Mouse (Mus musculus): ENCODE data around the gene Pxdc1. TPM values are rescaled to one million over a fixed set of nuclear protein-coding genes. Genes with fewer than 3 reads are reported as not detected.

Pxdc1 gene
- polyA plus RNA-seq, 1 experiment from 2014 or later, result 19.9 TPM

DNA sequence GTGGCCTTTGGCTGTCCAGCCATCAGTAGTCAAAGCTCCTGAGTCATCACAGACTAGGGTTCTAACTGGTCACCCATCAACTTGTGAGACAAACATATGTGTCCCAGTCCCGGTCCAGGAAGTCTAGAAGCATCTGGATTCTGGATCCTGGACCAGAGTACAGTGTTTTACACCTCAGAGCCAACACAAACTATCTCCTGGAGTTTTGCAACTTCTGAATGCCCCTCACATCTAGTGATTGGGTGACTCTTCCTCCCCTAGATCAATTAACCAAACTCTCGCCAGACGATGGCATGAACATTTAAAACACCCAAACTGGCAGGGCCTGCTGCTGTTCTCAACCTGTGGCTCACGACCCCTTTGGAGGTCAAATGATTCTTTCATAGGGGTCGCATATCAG lies 23.5 kb downstream of the Pxdc1 start:
- ATAC-seq (replicated peaks; ENCODE audit: insufficient number of reproducible peaks, insufficient read depth, low FRiP score, low read depth), result no peak
- Histone ChIP-seq H3K36me3 (no peaks in the 10 kb centered on the region; the same call in 1 of the 2 replicates), H3K4me3 (no peak overlapping the region), H3K27me3 (no peaks in the 10 kb centered on the region), H3K4me1 (replicated peaks) (no peaks in the 10 kb centered on the region), H3K9me3 (replicated peaks) (no peaks in the 10 kb centered on the region), H3K4me2 (no peak overlapping the region), H3K27ac (no peak overlapping the region), H3K9ac (no peak overlapping the region)
- WGBS, result 89% methylated on average over 5 of the region's 5 CpGs

DNA sequence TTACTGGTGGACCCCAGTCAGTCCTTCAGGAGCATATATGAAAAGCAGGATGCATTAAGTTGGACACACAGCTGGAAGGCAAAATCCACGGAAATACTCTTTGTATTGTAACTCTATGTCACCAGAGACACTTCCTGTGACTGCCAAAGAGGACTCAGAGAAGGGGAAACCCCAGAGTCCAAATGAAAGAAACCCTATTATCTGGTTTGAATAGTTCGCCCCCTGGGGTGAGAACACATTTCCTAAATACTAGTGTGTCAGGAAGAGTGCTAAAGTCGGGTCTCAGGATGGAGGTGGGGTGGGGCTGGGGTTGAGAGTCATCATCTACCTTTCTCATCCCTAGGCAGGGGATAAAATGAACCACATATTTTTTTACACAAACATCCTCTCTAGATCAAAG lies 25.8 kb downstream of the Pxdc1 start:
- 46% methylated on average over 3 of the region's 3 CpGs for WGBS
- Histone ChIP-seq H3K4me3 (no peak overlapping the region), H3K4me1 (replicated peaks) (no peaks in the 10 kb centered on the region), H3K27ac (no peak overlapping the region), H3K27me3 (no peaks in the 10 kb centered on the region), H3K9me3 (replicated peaks) (no peaks in the 10 kb centered on the region), H3K4me2 (no peak overlapping the region), H3K9ac (no peak overlapping the region), H3K36me3 (no peaks in the 10 kb centered on the region; the same call in 1 of the 2 replicates)
- ATAC-seq (replicated peaks; ENCODE audit: insufficient number of reproducible peaks, insufficient read depth, low FRiP score, low read depth), result no peak

DNA sequence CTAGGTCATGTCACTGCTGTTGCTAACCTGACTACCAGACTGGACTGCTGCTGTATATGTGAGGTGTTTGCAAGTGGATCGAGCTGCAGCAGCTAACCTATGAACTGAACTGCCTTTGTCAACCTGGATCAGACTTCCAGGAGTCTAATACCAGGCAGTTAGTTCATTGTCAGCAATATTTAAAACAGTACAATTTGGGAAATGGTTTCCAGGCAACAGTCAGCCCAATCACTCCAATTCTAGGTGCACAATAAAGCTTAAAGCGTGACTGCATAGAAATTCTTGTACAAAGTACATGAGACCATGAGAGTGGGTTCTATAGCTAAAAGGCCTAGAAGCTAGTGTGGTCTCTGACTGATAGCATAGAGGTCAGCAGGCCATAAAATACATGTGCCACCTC lies 28.9 kb downstream of the Pxdc1 start:
- ATAC-seq (replicated peaks; ENCODE audit: insufficient number of reproducible peaks, insufficient read depth, low FRiP score, low read depth), result no peak
- 82% methylated on average over 2 of the region's 2 CpGs for WGBS

DNA sequence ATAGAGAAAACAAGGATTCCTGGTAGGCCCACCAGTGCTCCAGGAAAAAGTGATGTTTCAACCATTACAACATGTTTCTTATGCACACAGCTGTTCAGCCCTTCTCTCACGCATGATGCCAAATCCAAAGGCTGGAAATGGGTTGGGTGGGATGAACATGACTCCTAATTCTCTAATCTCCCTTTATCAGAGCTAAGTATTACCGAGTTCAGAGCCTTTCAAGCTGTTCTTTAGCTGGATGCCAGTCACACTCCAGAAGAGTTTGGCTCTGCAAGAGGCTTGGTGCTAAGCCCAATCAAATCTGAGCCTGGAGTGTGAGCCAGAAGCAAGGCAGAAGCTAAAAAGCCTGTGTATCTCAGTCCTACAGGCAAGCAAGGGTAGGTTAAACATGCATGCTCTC lies 40.9 kb downstream of the Pxdc1 start:
- H3K4me3 ChIP-seq, result no peak overlapping the region
- ATAC-seq (replicated peaks; ENCODE audit: insufficient number of reproducible peaks, insufficient read depth, low FRiP score, low read depth), result no peak
- H3K9ac ChIP-seq, result no peak overlapping the region
- H3K4me1 ChIP-seq (replicated peaks), result no peaks in the 10 kb centered on the region
- H3K27me3 ChIP-seq, result no peaks in the 10 kb centered on the region
- 46% methylated on average over 2 of the region's 2 CpGs for WGBS
- H3K9me3 ChIP-seq (replicated peaks), result no peaks in the 10 kb centered on the region
- no peak overlapping the region for H3K27ac ChIP-seq
- H3K4me2 ChIP-seq, result no peak overlapping the region
- no peaks in the 10 kb centered on the region for H3K36me3 ChIP-seq

More for the DNA sequence above, 28.9 kb downstream of the Pxdc1 start:
- Histone ChIP-seq H3K4me1 (replicated peaks) (no peaks in the 10 kb centered on the region), H3K27ac (no peak overlapping the region), H3K9me3 (replicated peaks) (no peaks in the 10 kb centered on the region), H3K9ac (no peak overlapping the region), H3K36me3 (no peaks in the 10 kb centered on the region; the same call in 1 of the 2 replicates), H3K4me2 (no peak overlapping the region), H3K27me3 (no peaks in the 10 kb centered on the region), H3K4me3 (no peak overlapping the region)

DNA sequence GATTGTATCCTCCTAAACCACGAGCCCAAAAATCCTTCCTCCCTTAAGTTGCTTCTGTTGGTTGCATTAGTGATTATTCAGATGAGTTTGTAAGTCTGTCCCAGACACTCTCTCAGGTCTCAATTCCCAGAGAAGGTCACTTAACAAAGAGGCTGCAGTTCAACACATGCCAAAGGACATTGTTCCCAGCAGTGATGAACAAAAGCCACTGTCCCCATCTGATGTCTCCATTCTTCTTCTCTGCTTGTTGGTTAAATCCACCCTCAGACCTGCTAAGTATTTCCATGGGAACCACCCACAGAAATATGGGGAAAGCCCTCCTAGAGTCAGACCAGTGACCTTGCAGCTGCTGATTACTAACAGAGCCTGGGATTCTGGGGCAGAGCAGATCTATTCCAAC lies 43.6 kb downstream of the Pxdc1 start:
- WGBS, result 64% methylated on average over 1 of the region's 1 CpGs
- Histone ChIP-seq H3K4me3 (no peak overlapping the region), H3K36me3 (no peaks in the 10 kb centered on the region), H3K9ac (no peak overlapping the region), H3K4me1 (replicated peaks) (no peaks in the 10 kb centered on the region), H3K4me2 (no peak overlapping the region), H3K9me3 (replicated peaks) (no peaks in the 10 kb centered on the region), H3K27ac (no peak overlapping the region), H3K27me3 (no peaks in the 10 kb centered on the region)
- ATAC-seq (replicated peaks; ENCODE audit: insufficient number of reproducible peaks, insufficient read depth, low FRiP score, low read depth), result no peak

DNA sequence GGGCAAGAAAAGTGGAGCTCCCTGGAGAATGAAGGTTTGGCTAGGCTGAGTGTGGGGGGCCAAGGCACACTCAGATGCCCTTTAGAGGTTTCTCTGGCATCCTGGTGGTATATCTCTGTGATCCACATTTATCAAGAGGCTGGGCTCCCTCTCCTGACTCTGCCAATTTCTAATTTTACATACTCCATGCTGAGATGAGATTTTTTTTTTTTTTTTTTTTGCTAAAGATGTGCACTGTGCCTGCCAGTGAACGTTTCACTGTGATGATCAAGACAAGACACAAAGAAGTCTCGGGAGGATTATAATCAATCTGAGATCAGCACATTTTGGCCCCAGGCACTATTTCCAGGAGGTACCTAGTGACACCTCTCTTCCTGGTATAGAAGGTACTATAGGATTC lies 46.2 kb downstream of the Pxdc1 start:
- Histone ChIP-seq H3K4me2 (no peak overlapping the region), H3K4me3 (no peak overlapping the region), H3K36me3 (no peaks in the 10 kb centered on the region), H3K27ac (no peak overlapping the region), H3K4me1 (replicated peaks) (no peaks in the 10 kb centered on the region), H3K27me3 (no peaks in the 10 kb centered on the region), H3K9me3 (replicated peaks) (no peaks in the 10 kb centered on the region), H3K9ac (no peak overlapping the region)
- 64% methylated on average over 2 of the region's 2 CpGs for WGBS
- ATAC-seq (replicated peaks; ENCODE audit: insufficient number of reproducible peaks, insufficient read depth, low FRiP score, low read depth), result no peak

DNA sequence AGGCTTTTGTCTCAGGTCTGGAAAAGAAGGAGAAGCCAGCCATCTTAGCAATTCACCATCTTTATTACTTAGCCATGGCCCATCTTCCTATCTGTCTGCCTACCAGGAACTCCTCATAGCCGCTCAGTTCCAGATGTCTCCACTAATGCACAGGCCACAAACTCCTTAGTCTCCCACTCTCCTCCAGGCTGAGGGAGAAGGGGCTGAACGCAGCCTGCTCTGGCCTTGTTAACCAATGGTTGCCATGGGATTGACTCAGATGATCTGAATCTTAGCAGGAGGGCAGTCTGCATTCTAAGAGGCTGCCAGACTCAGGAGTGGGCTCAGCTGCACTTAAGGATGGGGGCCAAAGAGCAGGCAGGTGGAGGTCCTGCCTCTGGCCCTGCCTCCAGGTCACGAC lies 47.4 kb downstream of the Pxdc1 start:
- no peak overlapping the region for H3K27ac ChIP-seq
- 77% methylated on average over 3 of the region's 3 CpGs for WGBS
- no peaks in the 10 kb centered on the region for H3K4me1 ChIP-seq (replicated peaks)
- H3K9me3 ChIP-seq (replicated peaks), result no peaks in the 10 kb centered on the region
- H3K4me2 ChIP-seq, result no peak overlapping the region
- H3K4me3 ChIP-seq, result no peak overlapping the region
- H3K36me3 ChIP-seq, result no peaks in the 10 kb centered on the region
- no peak for ATAC-seq (replicated peaks; ENCODE audit: insufficient number of reproducible peaks, insufficient read depth, low FRiP score, low read depth)
- no peaks in the 10 kb centered on the region for H3K27me3 ChIP-seq
- H3K9ac ChIP-seq, result no peak overlapping the region

DNA sequence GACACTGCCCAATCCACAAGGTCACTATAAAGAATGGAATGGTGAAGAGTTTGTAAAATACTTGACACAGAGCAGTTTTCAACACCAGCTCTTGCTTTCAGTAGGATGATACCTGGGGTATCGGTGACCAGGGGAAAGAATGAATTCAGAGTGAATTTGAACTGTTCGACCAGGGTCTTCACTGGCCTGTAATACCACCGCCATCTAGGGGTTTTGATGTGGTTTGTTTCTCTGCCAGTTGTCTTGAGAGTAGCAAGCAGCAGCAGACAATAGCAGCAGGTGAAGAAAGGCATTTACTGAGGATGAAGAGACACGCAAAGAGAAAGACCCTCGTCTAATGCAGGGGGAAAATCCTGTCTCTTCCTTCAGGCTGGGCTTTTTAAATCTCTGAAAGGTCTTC lies 48.1 kb downstream of the Pxdc1 start:
- no peak overlapping the region for H3K4me3 ChIP-seq
- H3K9ac ChIP-seq, result no peak overlapping the region
- no peak overlapping the region for H3K27ac ChIP-seq
- no peak for ATAC-seq (replicated peaks; ENCODE audit: insufficient number of reproducible peaks, insufficient read depth, low FRiP score, low read depth)
- H3K36me3 ChIP-seq, result no peaks in the 10 kb centered on the region
- H3K27me3 ChIP-seq, result no peaks in the 10 kb centered on the region
- H3K4me1 ChIP-seq (replicated peaks), result no peaks in the 10 kb centered on the region
- WGBS, result 56% methylated on average over 5 of the region's 5 CpGs
- H3K4me2 ChIP-seq, result no peak overlapping the region
- no peaks in the 10 kb centered on the region for H3K9me3 ChIP-seq (replicated peaks)

DNA sequence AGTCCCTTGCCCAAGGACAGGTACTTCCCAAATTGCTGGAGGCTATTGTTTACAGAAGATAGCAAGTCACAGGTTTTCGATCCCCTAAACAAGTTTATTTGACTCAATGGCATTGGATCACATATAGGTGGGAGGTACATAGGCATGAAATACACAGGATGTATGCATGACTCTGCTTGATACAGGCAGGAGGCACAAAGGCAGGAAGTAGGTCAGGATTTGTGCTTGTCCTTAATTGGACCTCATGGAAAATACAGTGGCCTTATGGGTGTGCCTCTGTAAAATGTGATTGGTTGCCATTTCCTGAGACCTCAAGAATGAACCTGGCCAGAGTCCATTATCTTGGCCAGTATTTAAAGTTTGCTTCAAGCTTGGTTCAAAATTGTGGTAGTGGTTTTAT lies 48.9 kb downstream of the Pxdc1 start:
- Histone ChIP-seq H3K4me3 (no peak overlapping the region), H3K9me3 (replicated peaks) (no peaks in the 10 kb centered on the region), H3K36me3 (no peaks in the 10 kb centered on the region), H3K27me3 (no peaks in the 10 kb centered on the region), H3K9ac (no peak overlapping the region), H3K27ac (no peak overlapping the region), H3K4me2 (no peak overlapping the region), H3K4me1 (replicated peaks) (no peaks in the 10 kb centered on the region)
- no peak for ATAC-seq (replicated peaks; ENCODE audit: insufficient number of reproducible peaks, insufficient read depth, low FRiP score, low read depth)
- 84% methylated on average over 1 of the region's 1 CpGs for WGBS

DNA sequence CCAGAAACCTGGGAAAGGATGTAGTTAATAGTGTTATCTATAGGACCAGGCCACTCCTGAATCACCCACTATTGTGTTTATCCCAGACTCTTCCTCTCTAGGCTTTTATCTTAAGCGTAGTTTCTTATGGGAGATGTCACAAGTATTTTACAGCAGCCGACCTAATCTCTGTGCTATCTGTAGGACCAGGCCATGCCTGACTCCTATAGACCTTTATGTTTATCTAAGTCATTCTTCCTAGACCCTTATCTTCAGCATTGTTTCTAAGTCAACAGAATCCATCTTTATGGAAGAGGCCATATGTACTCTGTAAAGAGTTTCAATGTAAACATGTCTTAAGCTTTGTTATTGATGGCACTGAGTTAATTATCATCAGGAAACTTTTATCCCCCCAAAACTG lies 50.5 kb downstream of the Pxdc1 start:
- Histone ChIP-seq H3K9me3 (replicated peaks) (no peaks in the 10 kb centered on the region), H3K27ac (no peak overlapping the region), H3K36me3 (no peaks in the 10 kb centered on the region), H3K4me1 (replicated peaks) (no peaks in the 10 kb centered on the region), H3K4me3 (no peak overlapping the region), H3K27me3 (no peaks in the 10 kb centered on the region), H3K9ac (no peak overlapping the region), H3K4me2 (no peak overlapping the region)
- peak; percentile 72 for ATAC-seq (replicated peaks; ENCODE audit: insufficient number of reproducible peaks, insufficient read depth, low FRiP score, low read depth)
- 26% methylated on average over 2 of the region's 2 CpGs for WGBS

DNA sequence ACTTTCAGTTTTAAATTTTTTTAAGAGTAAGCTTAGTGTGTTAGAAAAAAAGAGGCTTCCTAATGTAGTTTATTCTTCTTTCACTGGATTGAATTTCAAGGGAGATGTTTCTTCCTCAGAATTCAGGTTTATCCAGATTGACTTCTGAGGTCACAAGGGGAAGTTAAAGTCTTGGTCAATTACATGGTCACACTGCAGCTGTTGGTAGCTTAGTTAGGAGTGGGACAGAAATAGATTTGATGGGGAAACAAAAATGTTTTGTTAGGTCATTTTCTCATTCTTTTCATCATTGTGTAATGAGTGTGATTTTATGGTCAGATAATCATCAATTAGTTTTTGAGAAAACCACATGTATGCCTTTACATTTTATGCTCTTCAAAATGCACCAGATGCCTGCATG lies 56.5 kb downstream of the Pxdc1 start:
- Histone ChIP-seq H3K27me3 (no peaks in the 10 kb centered on the region), H3K27ac (no peak overlapping the region), H3K4me3 (no peak overlapping the region), H3K4me2 (no peak overlapping the region), H3K4me1 (replicated peaks) (no peaks in the 10 kb centered on the region), H3K36me3 (no peaks in the 10 kb centered on the region), H3K9ac (no peak overlapping the region), H3K9me3 (replicated peaks) (no peaks in the 10 kb centered on the region)
- ATAC-seq (replicated peaks; ENCODE audit: insufficient number of reproducible peaks, insufficient read depth, low FRiP score, low read depth), result no peak
